Mouse (Mus musculus) 416B (cell line): ENCODE measurements around the gene 2010109A12Rik.

Source experiments
- DNase-seq: peaks from one replicate; pipeline ENCODE4 v3.0.0; 2011; ENCODE audit warnings: low read depth

2010109A12Rik gene

GRCm38 (mm10) chr5:93206109-93207005 is at the start of gene 2010109A12Rik, which contains the start of gene Ccni:
2010109A12Rik (plus strand) TSS chr5:93206518.
Ccni (minus strand) TSS chr5:93206495.
- DNase-seq, result peak; percentile 97

GRCm38 (mm10) chr5:93163541-93163940 is 42.8 kb upstream of the 2010109A12Rik start:
- DNase-seq, result peak; percentile 45

GRCm38 (mm10) chr5:93167919-93168516 is 38.3 kb upstream of the 2010109A12Rik start:
- DNase-seq, result peak; percentile 43

- DNase-seq, result no peak
Observed at GRCm38 (mm10) chr5:93168654-93169053, 37.7 kb upstream of the 2010109A12Rik start.

- DNase-seq, result no peak
Observed at GRCm38 (mm10) chr5:93171420-93171819, 34.9 kb upstream of the 2010109A12Rik start.

- DNase-seq, result no peak
Observed at GRCm38 (mm10) chr5:93172536-93172935, 33.8 kb upstream of the 2010109A12Rik start.

GRCm38 (mm10) chr5:93174675-93175074 is 31.6 kb upstream of the 2010109A12Rik start:
- no peak for DNase-seq

GRCm38 (mm10) chr5:93178616-93179015 is 27.7 kb upstream of the 2010109A12Rik start:
- DNase-seq, result no peak

- DNase-seq, result peak; percentile 57
Observed at GRCm38 (mm10) chr5:93180252-93180651, 26.1 kb upstream of the 2010109A12Rik start.

GRCm38 (mm10) chr5:93183311-93183710 is 23.0 kb upstream of the 2010109A12Rik start:
- no peak for DNase-seq

- DNase-seq, result no peak
Observed at GRCm38 (mm10) chr5:93184548-93184947, 21.8 kb upstream of the 2010109A12Rik start.

- DNase-seq, result no peak
Observed at GRCm38 (mm10) chr5:93189607-93190006, 16.7 kb upstream of the 2010109A12Rik start.

- no peak for DNase-seq
Observed at GRCm38 (mm10) chr5:93190428-93190827, 15.9 kb upstream of the 2010109A12Rik start.

- DNase-seq, result no peak
Observed at GRCm38 (mm10) chr5:93198232-93198631, 8.1 kb upstream of the 2010109A12Rik start.

- DNase-seq, result no peak
Observed at GRCm38 (mm10) chr5:93201181-93201580, 5.1 kb upstream of the 2010109A12Rik start.

GRCm38 (mm10) chr5:93205371-93206108 is 778 bp upstream of the 2010109A12Rik start:
- peak; percentile 74 for DNase-seq

GRCm38 (mm10) chr5:93207006-93207348 is 659 bp downstream of the 2010109A12Rik start:
- DNase-seq, result no peak

GRCm38 (mm10) chr5:93207555-93207954 is 1.2 kb downstream of the 2010109A12Rik start:
- DNase-seq, result peak; percentile 53

- no peak for DNase-seq
Observed at GRCm38 (mm10) chr5:93218375-93218774, 12.1 kb downstream of the 2010109A12Rik start.

- DNase-seq, result no peak
Observed at GRCm38 (mm10) chr5:93221661-93222060, 15.3 kb downstream of the 2010109A12Rik start.

- no peak for DNase-seq
Observed at GRCm38 (mm10) chr5:93224549-93224948, 18.2 kb downstream of the 2010109A12Rik start.

- no peak for DNase-seq
Observed at GRCm38 (mm10) chr5:93227157-93227556, 20.8 kb downstream of the 2010109A12Rik start.
